Mouse (Mus musculus) left cerebral cortex, postnatal 10 days (tissue): ENCODE results near the gene Zc4h2. TPM values are rescaled to one million over a fixed set of nuclear protein-coding genes. Genes with fewer than 3 reads are reported as not detected.
A peak's percentile ranks its signal among the peaks of the same experiment; 100 is the strongest.

Source experiments
- DNase-seq, 2 experiments: peaks; one replicate each; pipeline ENCODE4 v3.0.0; 2021 to 2022; ENCODE audit warnings: low spot score in 2 of 2, mixed read lengths in 1 of 2; ENCODE audit errors: extremely low spot score in 1 of 2
- intact Hi-C: fragments of 180-260 bp; cut with DNase I; formaldehyde crosslinking; loops from one replicate; pipeline ENCODE4 v1.15.1; 2025
- total RNA-seq, 2 experiments: library from RNA; stranded (reverse); gene quantifications; 2 replicates each; pipeline ENCODE4 v1.2.3; 2021

Gene Zc4h2
- 10 to 100 TPM; 25.3 to 30.5 TPM for total RNA-seq

DNA sequence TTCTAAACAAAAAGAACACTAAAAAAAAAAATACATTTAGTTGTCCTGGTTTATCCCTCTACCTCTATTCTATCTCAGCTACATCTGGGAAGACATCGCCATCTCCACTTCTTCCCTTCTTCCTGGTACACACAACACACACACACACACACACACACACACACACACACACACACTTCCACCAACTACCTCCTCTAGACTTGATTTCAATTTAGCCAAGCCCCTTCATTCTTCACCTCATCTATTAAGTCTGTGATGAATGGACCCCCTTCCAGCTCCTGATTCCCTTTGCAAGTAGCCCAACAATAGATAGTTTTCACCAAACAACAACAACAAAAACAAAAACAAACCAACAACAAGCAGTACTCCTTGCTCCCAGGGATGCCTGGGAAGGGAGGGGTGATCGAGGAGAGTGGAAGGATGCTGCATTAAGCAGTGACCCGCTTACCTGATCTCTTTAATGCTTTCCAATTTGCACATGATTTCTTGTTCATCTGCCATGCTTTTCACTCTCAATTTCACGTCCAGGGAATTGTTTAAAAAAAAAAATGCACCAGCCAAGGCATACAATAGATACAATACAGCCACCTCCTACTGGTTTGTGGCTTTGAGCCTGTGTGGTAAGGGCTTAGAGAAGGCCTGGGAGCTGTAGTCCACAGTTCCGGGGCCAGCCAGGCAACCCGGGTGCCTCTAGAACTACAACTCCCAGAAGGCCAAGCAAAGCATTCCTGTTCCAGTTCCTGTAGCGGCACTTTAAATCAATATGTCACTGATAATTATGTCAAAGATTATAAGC, at the start of gene Zc4h2:
Zc4h2 (minus strand) TSS at position 706 of the 796 bp plus-strand sequence.
- intact Hi-C loops = no loop called here
- peak; percentile 73 to 74 for DNase-seq

DNA sequence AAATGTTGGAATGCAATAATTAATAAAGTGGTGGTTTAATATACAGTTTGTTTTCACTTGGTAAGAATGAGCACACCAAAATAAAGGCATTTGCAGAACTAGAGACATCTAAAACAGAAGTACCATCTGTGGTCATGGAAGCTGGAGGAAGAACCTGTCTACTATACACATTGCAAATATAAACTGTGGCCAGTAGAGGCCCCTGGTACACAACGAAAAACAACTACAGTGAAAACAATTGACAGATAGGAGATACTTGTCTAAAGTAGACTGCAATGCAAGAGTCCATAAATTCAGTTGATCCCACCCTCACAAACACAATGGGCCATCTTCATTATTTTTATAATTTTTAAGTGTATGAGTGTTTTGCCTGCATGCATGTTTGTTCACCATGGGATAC, 28.8 kb upstream of the Zc4h2 start:
- intact Hi-C loops = loop anchor here (10.0 kb wide), 1 partner anchor 268 kb away; the partner anchor contains the start of gene Las1l
- no peak for DNase-seq

DNA sequence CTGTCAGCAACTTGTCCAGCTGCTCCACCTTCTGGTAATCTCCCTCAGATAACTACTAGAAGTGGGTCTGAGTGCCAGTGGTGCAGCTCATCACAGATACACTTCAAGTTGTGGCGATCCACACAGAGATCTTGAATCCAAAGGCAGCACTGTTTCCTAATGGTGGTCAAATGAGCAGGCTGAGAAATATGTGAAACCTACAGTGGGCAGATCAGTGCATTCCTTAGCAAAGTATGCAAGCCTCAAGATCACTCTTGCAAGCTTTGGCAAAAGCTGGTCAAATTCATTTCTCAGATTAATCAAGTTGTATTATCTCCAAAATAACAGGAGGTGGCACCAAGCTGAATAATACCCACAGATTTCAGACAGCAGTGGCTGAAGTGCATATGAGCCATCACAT, 23.9 kb upstream of the Zc4h2 start:
- DNase-seq = no peak
- intact Hi-C loops = loop anchor here (10.0 kb wide), 1 partner anchor 273 kb away; the partner anchor contains the start of gene Las1l

DNA sequence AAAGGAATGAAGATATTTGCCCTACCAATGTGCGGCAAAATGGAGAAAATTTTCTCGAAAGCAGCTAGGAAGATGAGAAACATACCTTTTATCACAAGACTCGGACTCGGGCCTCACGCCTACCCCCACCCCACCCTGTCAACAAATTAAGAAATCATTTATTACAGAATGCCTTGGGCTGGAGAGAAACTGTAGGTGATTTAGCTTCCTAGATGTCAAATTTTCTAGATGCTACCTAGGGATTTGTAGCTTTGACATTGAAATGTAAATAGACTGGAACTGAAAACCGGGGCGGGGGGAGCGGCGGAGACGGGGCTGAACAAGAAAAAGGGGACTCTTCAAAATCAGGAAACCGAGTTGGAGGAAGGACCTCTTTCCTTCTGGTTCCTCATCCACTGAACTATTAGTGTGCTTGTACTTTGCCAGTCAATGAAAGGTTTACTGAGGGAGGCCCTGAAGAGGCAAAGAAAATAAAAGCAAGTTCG, 333 bp upstream of the Zc4h2 start:
- DNase-seq = peak in 1 of 2 experiments; percentile 15
- intact Hi-C loops = no loop called here

DNA sequence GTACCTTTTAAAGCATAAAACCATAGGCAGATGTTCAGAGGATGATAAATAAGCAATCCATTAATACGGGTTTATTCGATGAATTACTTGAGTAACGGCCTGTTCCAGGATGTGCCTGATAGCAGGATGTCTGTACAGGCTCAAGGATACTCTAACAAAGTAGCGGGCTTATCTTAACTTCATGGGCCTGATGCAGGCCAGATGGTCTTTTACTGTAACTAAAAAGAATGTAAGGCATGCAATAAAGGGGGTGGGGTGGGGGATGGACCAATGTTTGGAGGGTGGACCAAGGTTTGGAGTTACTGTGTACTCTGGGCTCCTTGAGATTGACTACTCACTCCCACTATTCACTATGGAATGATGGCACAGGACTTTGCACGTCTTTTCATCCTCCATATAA, 57.7 kb downstream of the Zc4h2 start:
- intact Hi-C loops = no loop called here
- no peak for DNase-seq

Other genes starting within 250 kb of the Zc4h2 start
- 10 to 100 TPM; 14.8 to 16.6 TPM for gene Amer1, start 213.6 kb downstream of the Zc4h2 start, total RNA-seq
- not detected for gene Asb12, start 100.5 kb downstream of the Zc4h2 start, total RNA-seq
- gene Pfn5, start 100.4 kb downstream of the Zc4h2 start, total RNA-seq = not detected
- 10 to 100 TPM; 23.8 to 24.1 TPM for gene Zc3h12b, start 53.2 kb upstream of the Zc4h2 start, total RNA-seq